Mouse (Mus musculus) limb, embryonic 14.5 days (tissue): Measurements from ENCODE around the gene Flvcr2. TPM values are rescaled to one million over a fixed set of nuclear protein-coding genes. Genes with fewer than 3 reads are reported as not detected.
A peak's percentile ranks its signal among the peaks of the same experiment; 100 is the strongest.

Experiments used
- ATAC-seq: fragments of 200-750 bp; cut with Nextera tagmentation; 2 replicates; pipeline ENCODE4 v1.8.0; 2017; ENCODE audit warnings: low read depth, moderate number of reproducible peaks, moderate TSS enrichment; ENCODE audit not compliant: low FRiP score
- DNase-seq: peaks from one replicate; pipeline ENCODE4 v3.0.0-alpha.2; 2015; ENCODE audit warnings: low spot score
- H3K27ac ChIP-seq: fragments of 300-500 bp; sonication (generic); replicated peaks from 2 replicates; pipeline ENCODE4 v1.5.1; 2014; ENCODE audit warnings: low read depth, mild to moderate bottlenecking, low read length, moderate library complexity, mixed read lengths
- H3K27me3 ChIP-seq: fragments of 300-500 bp; sonication (generic); 2 replicates; pipeline ENCODE4 v1.6.1; 2014; ENCODE audit warnings: low read length, mixed read lengths; ENCODE audit not compliant: control insufficient read depth, insufficient read depth
- H3K36me3 ChIP-seq: fragments of 300-500 bp; sonication (generic); 2 replicates; pipeline ENCODE4 v1.6.1; 2014; ENCODE audit warnings: mild to moderate bottlenecking, low read length, moderate library complexity, mixed read lengths; ENCODE audit not compliant: control insufficient read depth, insufficient read depth
- H3K4me1 ChIP-seq: fragments of 300-500 bp; sonication (generic); 2 replicates; pipeline ENCODE4 v1.6.1; 2014; ENCODE audit warnings: antibody characterized with exemption, low read length, mixed read lengths; ENCODE audit not compliant: control insufficient read depth, insufficient read depth
- H3K4me2 ChIP-seq: fragments of 300-500 bp; sonication (generic); replicated peaks from 2 replicates; pipeline ENCODE4 v1.6.1; 2014; ENCODE audit warnings: low read depth, mild to moderate bottlenecking, low read length, moderate library complexity; ENCODE audit not compliant: severe bottlenecking
- H3K4me3 ChIP-seq: fragments of 300-500 bp; sonication (generic); replicated peaks from 2 replicates; pipeline ENCODE4 v1.5.1; 2014; ENCODE audit warnings: low read length
- H3K9ac ChIP-seq: fragments of 300-500 bp; sonication (generic); 2 replicates; pipeline ENCODE4 v1.6.1; 2014; ENCODE audit warnings: mild to moderate bottlenecking, low read depth, low read length, moderate library complexity; ENCODE audit not compliant: severe bottlenecking
- H3K9me3 ChIP-seq: fragments of 300-500 bp; sonication (generic); 2 replicates; pipeline ENCODE4 v1.6.1; 2016; ENCODE audit warnings: low read length; ENCODE audit not compliant: control insufficient read depth
- POLR2A ChIP-seq: fragments of 200-500 bp; IDR thresholded peaks from 2 replicates; pipeline ENCODE4 v1.8.0; 2012; ENCODE audit warnings: inconsistent platforms, mild to moderate bottlenecking, moderate library complexity, borderline replicate concordance; ENCODE audit not compliant: insufficient read depth, insufficient read length; ENCODE audit errors: extremely low read depth
- WGBS: fragments of 180-500 bp; shearing (Covaris S2); extraction: QIAGEN DNeasy Blood & Tissue Kit; methylation state at CpG from one replicate; pipeline ENCODE4 v1.1.7; 2014; 5-methylcytosine and 5-hydroxymethylcytosine counted together
- microRNA-seq: library from miRNA; unstranded; fragments of <30 nt; microRNA quantifications from one replicate; pipeline ENCODE4, GENCODE M21; 2016
- polyA plus RNA-seq, 2 experiments: library from polyadenylated mRNA; depleted of rRNA in 1 of 2; stranded (reverse) in 1 of 2; unstranded in 1 of 2; fragments of >200 nt; fragmentation: Nextera tagmentation in 1 of 2; extraction: Ambion mirVana in 1 of 2; gene quantifications; 2 replicates each; pipeline versions ENCODE4 v1.2.1 to v1.2.3; 2012 to 2014

Gene Flvcr2
- polyA plus RNA-seq, 2 experiments = 2.8 to 4.4 TPM

DNA sequence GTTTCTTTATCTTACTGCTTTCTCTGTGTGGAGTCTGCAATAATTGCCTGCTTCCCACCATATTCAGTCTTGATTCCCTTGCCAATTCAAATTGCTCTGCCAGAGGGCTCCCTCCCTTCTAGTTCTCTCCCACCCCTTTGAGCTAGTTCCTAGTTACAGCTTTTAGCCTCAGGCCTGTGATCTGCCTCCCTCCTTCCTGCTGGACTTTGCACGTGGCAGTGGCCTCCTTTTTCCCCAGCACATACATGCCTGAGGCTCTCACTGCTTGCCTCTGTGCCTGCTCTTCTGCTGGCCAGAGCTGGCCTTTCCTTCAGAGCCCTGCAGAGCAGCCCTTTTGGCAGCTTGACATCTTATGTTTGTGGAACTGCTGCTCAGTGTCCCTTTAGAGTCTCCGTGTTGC lies 116.2 kb downstream of the Flvcr2 start:
- Histone ChIP-seq H3K4me1 (peaks cover 36% of the 10 kb centered on the region), H3K9me3 (no peaks in the 10 kb centered on the region), H3K27me3 (no peaks in the 10 kb centered on the region), H3K27ac (peak overlapping the region; percentile 53), H3K36me3 (0 out of 2 replicates have a peak, but pooled peaks cover 3% of the 10 kb centered on the region), H3K4me2 (no peak overlapping the region), H3K4me3 (no peak overlapping the region), H3K9ac (no peak overlapping the region)
- WGBS = 23% methylated on average over 2 of the region's 2 CpGs
- TF ChIP-seq POLR2A = no peak
- no peak for DNase-seq
- ATAC-seq = no peak

Small RNA genes lying within 50 kb of the gene (microRNA-seq; reads per million reads assigned to microRNA genes)
- gene Gm47285 = not detected

Other genes with a start within 250 kb of the Flvcr2 start
- 37.7 and 43.9 TPM in 2 replicates for gene Jdp2, start 147.5 kb upstream of the Flvcr2 start, polyA plus RNA-seq (2012; rRNA removed)
- gene Jdp2, start 147.5 kb upstream of the Flvcr2 start, polyA plus RNA-seq (2014; fragmentation: Nextera tagmentation; extraction: Ambion mirVana) = 3.2 and 3.8 TPM in 2 replicates
- 3.2 and 3.5 TPM in 2 replicates for gene Batf, start 59.9 kb upstream of the Flvcr2 start, polyA plus RNA-seq (2012; rRNA removed)
- gene Batf, start 59.9 kb upstream of the Flvcr2 start, polyA plus RNA-seq (2014; fragmentation: Nextera tagmentation; extraction: Ambion mirVana) = 4.6 and 5.3 TPM in 2 replicates
- 86.7 and 92.7 TPM in 2 replicates for gene Erg28, start 78.0 kb downstream of the Flvcr2 start, polyA plus RNA-seq (2012; rRNA removed)
- gene Erg28, start 78.0 kb downstream of the Flvcr2 start, polyA plus RNA-seq (2014; fragmentation: Nextera tagmentation; extraction: Ambion mirVana) = 110 and 120 TPM in 2 replicates
- gene Ttll5, start 78.1 kb downstream of the Flvcr2 start, polyA plus RNA-seq (2012; rRNA removed) = 16.3 and 20.2 TPM in 2 replicates
- 13.9 and 14.6 TPM in 2 replicates for gene Ttll5, start 78.1 kb downstream of the Flvcr2 start, polyA plus RNA-seq (2014; fragmentation: Nextera tagmentation; extraction: Ambion mirVana)